Mouse (Mus musculus): Measurements from ENCODE around the gene Fzr1.

Fzr1 gene

GRCm38 (mm10) chr10:81356991-81357844 lies 21.1 kb downstream of the Fzr1 start, which contains the start of gene Mfsd12:
TSS of gene Mfsd12 (plus strand) at chr10:81357491.
- peak; percentile 93 to 96 for DNase-seq (ENCODE audit: inconsistent age in 2 of 2, low spot score in 1 of 2)

- DNase-seq (ENCODE audit: inconsistent age in 2 of 2, low spot score in 1 of 2): no peak
Measured at GRCm38 (mm10) chr10:81356352-81356990, 21.8 kb downstream of the Fzr1 start.

- DNase-seq (ENCODE audit: inconsistent age in 2 of 2, low spot score in 1 of 2): no peak
Measured at GRCm38 (mm10) chr10:81355533-81355932, 22.8 kb downstream of the Fzr1 start.

GRCm38 (mm10) chr10:81354738-81355477 lies 23.4 kb downstream of the Fzr1 start:
- no peak for DNase-seq (ENCODE audit: inconsistent age in 2 of 2, low spot score in 1 of 2)

- no peak for DNase-seq (ENCODE audit: inconsistent age in 2 of 2, low spot score in 1 of 2)
Measured at GRCm38 (mm10) chr10:81351678-81352291, 26.5 kb downstream of the Fzr1 start.

- peak; percentile 99 to 100 for DNase-seq (ENCODE audit: inconsistent age in 2 of 2, low spot score in 1 of 2)
Measured at GRCm38 (mm10) chr10:81350351-81351063, 27.8 kb downstream of the Fzr1 start, which contains the start of gene Hmg20b. TSS of gene Hmg20b (minus strand) at chr10:81350480.

GRCm38 (mm10) chr10:81349961-81350350 lies 28.4 kb downstream of the Fzr1 start:
- DNase-seq (ENCODE audit: inconsistent age in 2 of 2, low spot score in 1 of 2): no peak

GRCm38 (mm10) chr10:81349146-81349545 lies 29.2 kb downstream of the Fzr1 start:
- peak; percentile 70 to 79 for DNase-seq (ENCODE audit: inconsistent age in 2 of 2, low spot score in 1 of 2)

- peak; percentile 90 to 95 for DNase-seq (ENCODE audit: inconsistent age in 2 of 2, low spot score in 1 of 2)
Measured at GRCm38 (mm10) chr10:81346453-81347067, 31.8 kb downstream of the Fzr1 start.

GRCm38 (mm10) chr10:81345162-81345534 lies 33.2 kb downstream of the Fzr1 start:
- DNase-seq (ENCODE audit: inconsistent age in 2 of 2, low spot score in 1 of 2): no peak

GRCm38 (mm10) chr10:81344421-81345161 lies 33.7 kb downstream of the Fzr1 start:
- peak in 1 of 2 experiments; percentile 84 for DNase-seq (ENCODE audit: inconsistent age in 2 of 2, low spot score in 1 of 2)

- peak; percentile 58 to 78 for DNase-seq (ENCODE audit: inconsistent age in 2 of 2, low spot score in 1 of 2)
Measured at GRCm38 (mm10) chr10:81342686-81343505, 35.4 kb downstream of the Fzr1 start, which contains the start of gene Gipc3. TSS of gene Gipc3 (minus strand) at chr10:81343266.

- peak; percentile 77 to 92 for DNase-seq (ENCODE audit: inconsistent age in 2 of 2, low spot score in 1 of 2)
Measured at GRCm38 (mm10) chr10:81341333-81341949, 36.9 kb downstream of the Fzr1 start.

GRCm38 (mm10) chr10:81340551-81341332 lies 37.6 kb downstream of the Fzr1 start:
- no peak for DNase-seq (ENCODE audit: inconsistent age in 2 of 2, low spot score in 1 of 2)

GRCm38 (mm10) chr10:81336558-81336957 lies 41.8 kb downstream of the Fzr1 start:
- no peak for DNase-seq (ENCODE audit: inconsistent age in 2 of 2, low spot score in 1 of 2)

GRCm38 (mm10) chr10:81335393-81336340 lies 42.6 kb downstream of the Fzr1 start:
- no peak for DNase-seq (ENCODE audit: inconsistent age in 2 of 2, low spot score in 1 of 2)

Measured in adrenal gland, adult (tissue).